Mouse (Mus musculus) stomach, embryonic 15.5 days (tissue): ENCODE results near the gene H2al1f. TPM values are rescaled to one million over a fixed set of nuclear protein-coding genes. Genes with fewer than 3 reads are reported as not detected.
"Not testable (repeated sequence)": the region's sequence is repeated elsewhere in the genome, so short reads cannot be mapped to it uniquely, and the experiment has no call there.

Source experiments
- ATAC-seq: fragments of 200-750 bp; cut with Nextera tagmentation; 2 replicates; pipeline ENCODE4 v1.8.0; 2017; ENCODE audit warnings: low read depth, moderate number of reproducible peaks, moderate TSS enrichment; ENCODE audit not compliant: insufficient read depth, low FRiP score
- H3K27ac ChIP-seq: fragments of 300-500 bp; sonication (generic); 2 replicates; pipeline ENCODE4 v1.5.1; 2015; ENCODE audit warnings: mild to moderate bottlenecking, inconsistent platforms
- H3K27me3 ChIP-seq: fragments of 300-500 bp; sonication (generic); replicated peaks from 2 replicates; pipeline ENCODE4 v1.6.1; 2015; ENCODE audit warnings: inconsistent platforms
- H3K36me3 ChIP-seq: fragments of 300-500 bp; sonication (generic); 2 replicates; pipeline ENCODE4 v1.6.1; 2015; ENCODE audit warnings: inconsistent platforms
- H3K4me1 ChIP-seq: fragments of 300-500 bp; sonication (generic); 2 replicates; pipeline ENCODE4 v1.6.1; 2015; ENCODE audit warnings: inconsistent platforms
- H3K4me2 ChIP-seq: fragments of 300-500 bp; sonication (generic); 2 replicates; pipeline ENCODE4 v1.6.1; 2015; ENCODE audit warnings: mild to moderate bottlenecking, inconsistent platforms
- H3K4me3 ChIP-seq: fragments of 300-500 bp; sonication (generic); replicated peaks from 2 replicates; pipeline ENCODE4 v1.5.1; 2015; ENCODE audit warnings: inconsistent platforms
- H3K9ac ChIP-seq: fragments of 300-500 bp; sonication (generic); 2 replicates; pipeline ENCODE4 v1.6.1; 2015; ENCODE audit warnings: inconsistent platforms
- H3K9me3 ChIP-seq: fragments of 300-500 bp; sonication (generic); 2 replicates; pipeline ENCODE4 v1.6.1; 2016; ENCODE audit warnings: inconsistent platforms
- WGBS: fragments of 180-500 bp; shearing (Covaris S2); methylation state at CpG from one replicate; pipeline ENCODE4 v1.1.7; 2015; 5-methylcytosine and 5-hydroxymethylcytosine counted together
- polyA plus RNA-seq: library from polyadenylated mRNA; unstranded; fragments of >200 nt; fragmentation: Nextera tagmentation; extraction: Ambion mirVana; gene quantifications from 2 replicates; pipeline ENCODE4 v1.2.1, GENCODE M21; 2015

H2al1f gene
- polyA plus RNA-seq, 1 experiment from 2014 or later, result not detected

GRCm38 (mm10) chrX:11311634-11312033, 3.3 kb upstream of the H2al1f start, which contains the start of gene H2al1e:
Gene H2al1e, plus strand, starts transcription at chrX:11311934.
- H3K4me1 ChIP-seq, H3K27me3 ChIP-seq, H3K4me2 ChIP-seq, H3K9me3 ChIP-seq, ATAC-seq, H3K4me3 ChIP-seq, H3K9ac ChIP-seq, H3K27ac ChIP-seq, H3K36me3 ChIP-seq: not testable (repeated sequence)
- no CpG with 5 or more reads among the region's 3 CpGs for WGBS

- ATAC-seq, H3K4me1 ChIP-seq, H3K27ac ChIP-seq, H3K27me3 ChIP-seq, H3K9ac ChIP-seq, H3K36me3 ChIP-seq, H3K4me2 ChIP-seq, H3K9me3 ChIP-seq, H3K4me3 ChIP-seq: not testable (repeated sequence)
- no CpG with 5 or more reads among the region's 3 CpGs for WGBS
These were observed 3.0 kb downstream of the H2al1f start, which contains the start of gene H2al1g for GRCm38 (mm10) chrX:11317956-11318355. Gene H2al1g, plus strand, starts transcription at chrX:11318256.

- not testable (repeated sequence) for H3K9me3 ChIP-seq, H3K27ac ChIP-seq, H3K4me1 ChIP-seq, H3K4me3 ChIP-seq, ATAC-seq, H3K4me2 ChIP-seq, H3K36me3 ChIP-seq, H3K27me3 ChIP-seq, H3K9ac ChIP-seq
- WGBS, result no CpG with 5 or more reads among the region's 6 CpGs
These were observed 6.2 kb downstream of the H2al1f start, which contains the start of gene H2al1h for GRCm38 (mm10) chrX:11321192-11321591. Gene H2al1h, plus strand, starts transcription at chrX:11321492.

GRCm38 (mm10) chrX:11324359-11324758, 9.4 kb downstream of the H2al1f start, which contains the start of gene H2al1i:
Gene H2al1i, plus strand, starts transcription at chrX:11324659.
- not testable (repeated sequence) for ATAC-seq, H3K27me3 ChIP-seq, H3K36me3 ChIP-seq, H3K4me2 ChIP-seq, H3K27ac ChIP-seq, H3K9me3 ChIP-seq, H3K9ac ChIP-seq, H3K4me1 ChIP-seq, H3K4me3 ChIP-seq
- WGBS, result 87% methylated on average over 2 of the region's 5 CpGs

- ATAC-seq, H3K4me2 ChIP-seq, H3K9me3 ChIP-seq, H3K9ac ChIP-seq, H3K4me1 ChIP-seq, H3K36me3 ChIP-seq, H3K4me3 ChIP-seq, H3K27ac ChIP-seq, H3K27me3 ChIP-seq: not testable (repeated sequence)
- WGBS, result 83% methylated on average over 2 of the region's 2 CpGs
These were observed 12.6 kb downstream of the H2al1f start, which contains the start of gene H2al1j for GRCm38 (mm10) chrX:11327522-11327921. Gene H2al1j, plus strand, starts transcription at chrX:11327822.

- Histone ChIP-seq H3K4me1 (no peaks in the 10 kb centered on the region), H3K4me2 (no peak overlapping the region), H3K9ac (no peak overlapping the region), H3K9me3 (no peaks in the 10 kb centered on the region), H3K4me3 (no peak overlapping the region), H3K36me3 (no peaks in the 10 kb centered on the region), H3K27ac (no peak overlapping the region), H3K27me3 (no peaks in the 10 kb centered on the region)
- ATAC-seq, result no peak
- WGBS, result 69% methylated on average over 9 of the region's 9 CpGs
These were observed 30.8 kb downstream of the H2al1f start for GRCm38 (mm10) chrX:11345762-11346161.

GRCm38 (mm10) chrX:11346756-11347155, 31.8 kb downstream of the H2al1f start:
- no peak overlapping the region for H3K27ac ChIP-seq
- no peak overlapping the region for H3K9ac ChIP-seq
- ATAC-seq, result no peak
- H3K4me2 ChIP-seq, result no peak overlapping the region
- no peaks in the 10 kb centered on the region for H3K9me3 ChIP-seq
- H3K4me3 ChIP-seq, result no peak overlapping the region
- H3K27me3 ChIP-seq, result no peaks in the 10 kb centered on the region
- no peaks in the 10 kb centered on the region for H3K36me3 ChIP-seq
- H3K4me1 ChIP-seq, result no peaks in the 10 kb centered on the region
- WGBS, result 87% methylated on average over 3 of the region's 3 CpGs

- no peak for ATAC-seq
These were observed 45.9 kb downstream of the H2al1f start for GRCm38 (mm10) chrX:11360823-11361222.

GRCm38 (mm10) chrX:11361261-11361660, 46.3 kb downstream of the H2al1f start:
- no peaks in the 10 kb centered on the region for H3K27me3 ChIP-seq
- ATAC-seq, result no peak
- no peaks in the 10 kb centered on the region for H3K9me3 ChIP-seq
- H3K36me3 ChIP-seq, result no peaks in the 10 kb centered on the region
- H3K9ac ChIP-seq, result no peak overlapping the region
- no peak overlapping the region for H3K27ac ChIP-seq
- H3K4me2 ChIP-seq, result no peak overlapping the region
- H3K4me3 ChIP-seq, result no peak overlapping the region
- H3K4me1 ChIP-seq, result no peaks in the 10 kb centered on the region
- WGBS, result 89% methylated on average over 2 of the region's 2 CpGs

More at GRCm38 (mm10) chrX:11360823-11361222, 45.9 kb downstream of the H2al1f start:
- no peaks in the 10 kb centered on the region for H3K36me3 ChIP-seq
- H3K4me1 ChIP-seq, result no peaks in the 10 kb centered on the region
- no peak overlapping the region for H3K27ac ChIP-seq
- no peaks in the 10 kb centered on the region for H3K9me3 ChIP-seq
- no peak overlapping the region for H3K4me2 ChIP-seq
- no peak overlapping the region for H3K4me3 ChIP-seq
- 75% methylated on average over 6 of the region's 6 CpGs for WGBS
- H3K9ac ChIP-seq, result no peak overlapping the region
- H3K27me3 ChIP-seq, result no peaks in the 10 kb centered on the region

- Histone ChIP-seq H3K36me3 (no peaks in the 10 kb centered on the region), H3K27ac (no peak overlapping the region), H3K9ac (no peak overlapping the region), H3K4me1 (no peaks in the 10 kb centered on the region), H3K4me2 (no peak overlapping the region), H3K4me3 (no peak overlapping the region), H3K27me3 (0 out of 2 replicates have a peak, but pooled peaks cover 3% of the 10 kb centered on the region), H3K9me3 (no peaks in the 10 kb centered on the region)
- ATAC-seq, result no peak
- WGBS, result 64% methylated on average over 6 of the region's 6 CpGs
These were observed 48.9 kb downstream of the H2al1f start for GRCm38 (mm10) chrX:11363890-11364289.

Other genes with a start within 250 kb of the H2al1f start
- gene H2al1a, start 15.9 kb upstream of the H2al1f start, polyA plus RNA-seq, result not detected in 2 replicates
- not detected in 2 replicates for gene H2al1b, start 12.7 kb upstream of the H2al1f start, polyA plus RNA-seq
- not detected in 2 replicates for gene H2al1c, start 9.5 kb upstream of the H2al1f start, polyA plus RNA-seq
- gene H2al1d, start 6.3 kb upstream of the H2al1f start, polyA plus RNA-seq, result not detected in 2 replicates
- gene H2al1e, start 3.2 kb upstream of the H2al1f start, polyA plus RNA-seq, result not detected in 2 replicates
- gene H2al1g, start 3.1 kb downstream of the H2al1f start, polyA plus RNA-seq, result not detected in 2 replicates
- not detected in 2 replicates for gene H2al1h, start 6.3 kb downstream of the H2al1f start, polyA plus RNA-seq
- gene H2al1i, start 9.5 kb downstream of the H2al1f start, polyA plus RNA-seq, result not detected in 2 replicates
- not detected in 2 replicates for gene H2al1j, start 12.7 kb downstream of the H2al1f start, polyA plus RNA-seq